Mouse (Mus musculus) ES-Bruce4 (cell line): ENCODE results near the gene Atrx.

Experiments
- CTCF ChIP-seq: IDR thresholded peaks from one replicate; pipeline ENCODE4 v1.8.1; 2011; ENCODE audit warnings: low read depth, low read length
- POLR2A ChIP-seq: IDR thresholded peaks from one replicate; pipeline ENCODE4 v1.8.1; 2011; ENCODE audit warnings: low read length; ENCODE audit not compliant: insufficient read depth

- no peak for TF ChIP-seq CTCF
- no peak for TF ChIP-seq POLR2A
Observed at GRCm38 (mm10) chrX:105773281-105773680, 155.9 kb downstream of the Atrx start.
